8 mouse cellular contexts compared by ENCODE assay signal in genomic region chr11:109995624-109996023, GRCm38 (mm10). TPM values are rescaled to one million over a fixed set of nuclear protein-coding genes. Genes with fewer than 3 reads are reported as not detected.
DNase-seq lines count a peak whose midpoint lies in the region; ATAC-seq and TF ChIP-seq lines count a peak whose summit lies in the region.

Abca8b (minus strand) TSS chr11:109995845.

- no peak for TF ChIP-seq POLR2A in thymus, adult 2 months (IDR thresholded peaks at IDR 0.05; ENCODE audit: control insufficient read depth, extremely low read depth, insufficient read depth, low read length, poor library complexity)
- TF ChIP-seq POLR2A in heart, adult 2 months (IDR thresholded peaks at IDR 0.05; ENCODE audit: insufficient read depth, low read depth, low read length), result peak; percentile 58
- TF ChIP-seq POLR2A in kidney, adult 2 months (IDR thresholded peaks at IDR 0.05; ENCODE audit: low read depth, low read length), result no peak
- no peak for TF ChIP-seq POLR2A in small intestine, adult 2 months (IDR thresholded peaks at IDR 0.05; ENCODE audit: low read depth, low read length)

- no peaks in the 10 kb centered on the region for H3K9me3 ChIP-seq in embryonic facial prominence, embryonic 12.5 days
- H3K9me3 ChIP-seq in limb, embryonic 10.5 days (replicated peaks), result no peaks in the 10 kb centered on the region
- H3K9me3 ChIP-seq in midbrain, embryonic 11.5 days (ENCODE audit: control insufficient read depth, low read length), result no peaks in the 10 kb centered on the region

- H3K4me3 ChIP-seq in thymus, adult 2 months (ENCODE audit: control insufficient read depth, insufficient read depth, low read length), result no peak within 1 kb of the TSS
- H3K4me3 ChIP-seq in embryonic facial prominence, embryonic 12.5 days, result peak within 1 kb of the TSS; percentile 40
- H3K4me3 ChIP-seq in heart, adult 2 months, result peak within 1 kb of the TSS; percentile 52
- H3K4me3 ChIP-seq in kidney, adult 2 months (ENCODE audit: insufficient read depth, low read depth, low read length), result peak within 1 kb of the TSS; percentile 20
- H3K4me3 ChIP-seq in limb, embryonic 10.5 days, result peak within 1 kb of the TSS; percentile 51
- peak within 1 kb of the TSS; percentile 27 for H3K4me3 ChIP-seq in midbrain, embryonic 11.5 days (ENCODE audit: low read depth, low read length)
- peak within 1 kb of the TSS; percentile 49 for H3K4me3 ChIP-seq in small intestine, adult 2 months (ENCODE audit: low read depth, low read length)

- no peaks in the 10 kb centered on the region for H3K36me3 ChIP-seq in thymus, adult 2 months (ENCODE audit: control insufficient read depth, insufficient read depth, low read length)
- H3K36me3 ChIP-seq in embryonic facial prominence, embryonic 12.5 days, result no peaks in the 10 kb centered on the region
- H3K36me3 ChIP-seq in heart, adult 2 months (ENCODE audit: control insufficient read depth, insufficient read depth, low read length), result no peaks in the 10 kb centered on the region
- no peaks in the 10 kb centered on the region for H3K36me3 ChIP-seq in kidney, adult 2 months (ENCODE audit: control insufficient read depth, insufficient read depth, low read length)
- no peaks in the 10 kb centered on the region for H3K36me3 ChIP-seq in limb, embryonic 10.5 days
- H3K36me3 ChIP-seq in midbrain, embryonic 11.5 days (ENCODE audit: control insufficient read depth, insufficient read depth, low read length), result no peaks in the 10 kb centered on the region
- no peaks in the 10 kb centered on the region for H3K36me3 ChIP-seq in small intestine, adult 2 months (ENCODE audit: control insufficient read depth, insufficient read depth, low read length)

- 1% methylated on average over 15 of the region's 15 CpGs for WGBS in thymus, adult 2 months
- under 1% methylated on average over 15 of the region's 15 CpGs for WGBS in embryonic facial prominence, embryonic 12.5 days
- WGBS in heart, adult 2 months, result under 1% methylated on average over 15 of the region's 15 CpGs
- WGBS in kidney, adult 2 months, result under 1% methylated on average over 15 of the region's 15 CpGs
- WGBS in limb, embryonic 10.5 days, result under 1% methylated on average over 15 of the region's 15 CpGs
- WGBS in midbrain, embryonic 11.5 days, result 0% methylated on average over 15 of the region's 15 CpGs
- WGBS in small intestine, adult 2 months, result under 1% methylated on average over 15 of the region's 15 CpGs

- ATAC-seq in embryonic facial prominence, embryonic 12.5 days (ENCODE audit: insufficient number of reproducible peaks, insufficient read depth, low FRiP score, low TSS enrichment), result peak; percentile 92
- peak; percentile 97 for ATAC-seq in midbrain, embryonic 11.5 days (ENCODE audit: low FRiP score)

- peak within 1 kb of the TSS; percentile 30; the same call in 1 of the 2 replicates for H3K9ac ChIP-seq in embryonic facial prominence, embryonic 12.5 days
- H3K9ac ChIP-seq in heart, adult 2 months (ENCODE audit: low read depth, low read length), result peak within 1 kb of the TSS; percentile 41
- peak within 1 kb of the TSS; percentile 4; the same call in 1 of the 2 replicates for H3K9ac ChIP-seq in midbrain, embryonic 11.5 days (ENCODE audit: low read length)

- no peaks in the 10 kb centered on the region; the same call in 1 of the 2 replicates for H3K79me2 ChIP-seq in heart, adult 2 months (replicated peaks; ENCODE audit: control insufficient read depth, insufficient read depth, low read length)

- H3K27me3 ChIP-seq in thymus, adult 2 months (ENCODE audit: control insufficient read depth, insufficient read depth, low read length), result no peaks in the 10 kb centered on the region
- no peaks in the 10 kb centered on the region for H3K27me3 ChIP-seq in embryonic facial prominence, embryonic 12.5 days
- H3K27me3 ChIP-seq in heart, adult 2 months (ENCODE audit: control insufficient read depth, insufficient read depth, low read length), result no peaks in the 10 kb centered on the region
- H3K27me3 ChIP-seq in kidney, adult 2 months (replicated peaks; ENCODE audit: control insufficient read depth, insufficient read depth, low read length), result no peaks in the 10 kb centered on the region
- H3K27me3 ChIP-seq in limb, embryonic 10.5 days (ENCODE audit: low read depth, poor library complexity, severe bottlenecking), result no peaks in the 10 kb centered on the region
- H3K27me3 ChIP-seq in midbrain, embryonic 11.5 days (ENCODE audit: control insufficient read depth, insufficient read depth, low read length), result no peaks in the 10 kb centered on the region
- H3K27me3 ChIP-seq in small intestine, adult 2 months (ENCODE audit: control insufficient read depth, insufficient read depth, low read length), result no peaks in the 10 kb centered on the region

- peak within 1 kb of the TSS; percentile 69 for H3K4me2 ChIP-seq in embryonic facial prominence, embryonic 12.5 days (replicated peaks)
- peak within 1 kb of the TSS; percentile 49 for H3K4me2 ChIP-seq in midbrain, embryonic 11.5 days

- TF ChIP-seq CTCF in thymus, adult 2 months (IDR thresholded peaks at IDR 0.05; ENCODE audit: borderline replicate concordance, control insufficient read depth, extremely low read depth, insufficient read depth, low read length, poor library complexity), result no peak
- no peak for TF ChIP-seq CTCF in heart, adult 2 months (IDR thresholded peaks at IDR 0.05)
- 0 out of 2 replicates have a peak, but pooled peaks have one; percentile 1 for TF ChIP-seq CTCF in kidney, adult 2 months (conservative IDR thresholded peaks at IDR 0.05; ENCODE audit: insufficient read depth, insufficient read length, low read depth, low read length)
- TF ChIP-seq CTCF in small intestine, adult 2 months (IDR thresholded peaks at IDR 0.05; ENCODE audit: extremely low read depth, insufficient read length, insufficient replicate concordance, low read depth, low read length), result no peak

- no peak within 1 kb of the TSS for H3K27ac ChIP-seq in thymus, adult 2 months (ENCODE audit: control insufficient read depth, insufficient read depth, low read length)
- H3K27ac ChIP-seq in embryonic facial prominence, embryonic 12.5 days, result no peak within 1 kb of the TSS
- H3K27ac ChIP-seq in heart, adult 2 months, result peak within 1 kb of the TSS; percentile 61
- H3K27ac ChIP-seq in kidney, adult 2 months (ENCODE audit: insufficient read depth, low read depth, low read length), result no peak within 1 kb of the TSS
- H3K27ac ChIP-seq in limb, embryonic 10.5 days, result peak within 1 kb of the TSS; percentile 81
- no peak within 1 kb of the TSS for H3K27ac ChIP-seq in midbrain, embryonic 11.5 days (ENCODE audit: low read depth, low read length)
- H3K27ac ChIP-seq in small intestine, adult 2 months (ENCODE audit: insufficient read depth, low read depth, low read length), result no peak within 1 kb of the TSS

- 0 out of 2 replicates have a peak, but pooled peaks have one; percentile 47 for TF ChIP-seq EP300 in heart, adult 2 months (IDR thresholded peaks at IDR 0.05; ENCODE audit: insufficient read depth, low read depth, low read length)

- intact Hi-C loops in heart, adult 2 months (cut with DNase I), result no loop called here

- no peaks in the 10 kb centered on the region for H3K4me1 ChIP-seq in thymus, adult 2 months (replicated peaks; ENCODE audit: control insufficient read depth, insufficient read depth, low read length)
- 0 out of 2 replicates have a peak, but pooled peaks cover 8% of the 10 kb centered on the region for H3K4me1 ChIP-seq in embryonic facial prominence, embryonic 12.5 days
- H3K4me1 ChIP-seq in heart, adult 2 months (ENCODE audit: control insufficient read depth, insufficient read depth, low read length), result peaks cover 2% of the 10 kb centered on the region; the same call in 1 of the 2 replicates
- H3K4me1 ChIP-seq in kidney, adult 2 months (ENCODE audit: control insufficient read depth, insufficient read depth, low read length), result no peaks in the 10 kb centered on the region
- H3K4me1 ChIP-seq in limb, embryonic 10.5 days, result peaks cover 23% of the 10 kb centered on the region
- H3K4me1 ChIP-seq in midbrain, embryonic 11.5 days (ENCODE audit: control insufficient read depth, insufficient read depth, low read length), result 0 out of 2 replicates have a peak, but pooled peaks cover 2% of the 10 kb centered on the region
- peaks cover 4% of the 10 kb centered on the region for H3K4me1 ChIP-seq in small intestine, adult 2 months (ENCODE audit: control insufficient read depth, insufficient read depth, insufficient read length, low read length)

- DNase-seq in thymus, adult 18-20 months, result peak; percentile 3 to 5
- no peak for DNase-seq in thymus, adult 2 months
- DNase-seq in heart, adult 2 months, result peak; percentile 81 to 86
- peak; percentile 76 for DNase-seq in kidney, adult 2 months
- peak; percentile 88 for DNase-seq in limb, embryonic 10.5 days (ENCODE audit: low spot score)
- DNase-seq in midbrain, embryonic 11.5 days (ENCODE audit: low spot score, missing footprints), result peak; percentile 94

RNA-seq across cellular contexts. Expression of gene Abca8b, which starts in this region (rescaled TPM):
- polyA plus RNA-seq in thymus, adult 2 months (2012; rRNA removed), result 0.15 and 0.46 TPM in 2 replicates
- polyA plus RNA-seq in embryonic facial prominence, embryonic 12.5 days (2016; fragmentation: Nextera tagmentation; extraction: Ambion mirVana), result 0.81 and 0.90 TPM in 2 replicates
- total RNA-seq in heart, adult 2 months (2021), result 1 to 10 TPM; 6.9 to 8.8 TPM
- 2.9 and 6.9 TPM in 2 replicates for polyA plus RNA-seq in heart, adult 2 months (2012; rRNA removed)
- polyA plus RNA-seq in kidney, adult 2 months (2012; rRNA removed), result 0.54 and 0.69 TPM in 2 replicates
- 1.1 and 1.6 TPM in 2 replicates for polyA plus RNA-seq in limb, embryonic 10.5 days (2016; fragmentation: Nextera tagmentation; extraction: Ambion mirVana)
- polyA plus RNA-seq in midbrain, embryonic 11.5 days (2014; fragmentation: Nextera tagmentation; extraction: Ambion mirVana), result 0.31 and 0.47 TPM in 2 replicates
- 0.06 and 0.11 TPM in 2 replicates for polyA plus RNA-seq in small intestine, adult 2 months (2012; rRNA removed)

Comparison
In these comparisons a context has a peak if more than half of its experiments do, and no peak if none do; other contexts are left out.
1. Peak in ATAC-seq, H3K4me3 ChIP-seq, H3K9ac ChIP-seq and H3K4me2 ChIP-seq in embryonic facial prominence, embryonic 12.5 days; RNA of the gene not detected or under 1 TPM.
2. Peak in DNase-seq and H3K4me3 ChIP-seq in kidney, adult 2 months; RNA of the gene not detected or under 1 TPM.
3. Peak in DNase-seq, ATAC-seq, H3K4me3 ChIP-seq, H3K9ac ChIP-seq and H3K4me2 ChIP-seq in midbrain, embryonic 11.5 days; RNA of the gene not detected or under 1 TPM.
4. H3K27ac ChIP-seq: peak in heart, adult 2 months (single experiment) and limb, embryonic 10.5 days (single experiment); none in thymus, adult 2 months (single experiment), embryonic facial prominence, embryonic 12.5 days (single experiment), kidney, adult 2 months (single experiment), midbrain, embryonic 11.5 days (single experiment) and small intestine, adult 2 months (single experiment).
5. Peak in every context shown above with its lines, with median percentiles within 50 percentile points of each other: H3K9ac ChIP-seq.